Mouse (Mus musculus) adrenal gland, adult 2 months (tissue): ENCODE data around the gene Erc2. TPM values are rescaled to one million over a fixed set of nuclear protein-coding genes. Genes with fewer than 3 reads are reported as not detected.
A peak's percentile ranks its signal among the peaks of the same experiment; 100 is the strongest.

Experiments used
- DNase-seq: peaks from one replicate; pipeline ENCODE4 v3.0.0; 2021
- polyA plus RNA-seq: library from polyadenylated mRNA; depleted of rRNA; stranded (reverse); fragments of >200 nt; gene quantifications from 2 replicates; pipeline ENCODE4 v1.2.3, GENCODE M21; 2012
- total RNA-seq, 2 experiments: library from RNA; stranded (reverse); gene quantifications; 2 replicates each; pipeline ENCODE4 v1.2.3; 2021

The Erc2 gene
- total and polyA plus RNA-seq, 3 experiments = 1.7 to 9.6 (median 7.1) TPM

- no peak for DNase-seq
Measured at GRCm38 (mm10) chr14:27667016-27667852, 45.0 kb downstream of the Erc2 start.

GRCm38 (mm10) chr14:27668151-27668550, 45.9 kb downstream of the Erc2 start:
- DNase-seq = no peak

GRCm38 (mm10) chr14:27669939-27670338, 47.7 kb downstream of the Erc2 start:
- no peak for DNase-seq

GRCm38 (mm10) chr14:27672761-27673160, 50.5 kb downstream of the Erc2 start:
- DNase-seq = no peak

GRCm38 (mm10) chr14:27674096-27674495, 51.9 kb downstream of the Erc2 start:
- no peak for DNase-seq

GRCm38 (mm10) chr14:27674561-27674960, 52.3 kb downstream of the Erc2 start:
- DNase-seq = no peak

- DNase-seq = peak; percentile 22
Measured at GRCm38 (mm10) chr14:27675071-27675470, 52.8 kb downstream of the Erc2 start.

- no peak for DNase-seq
Measured at GRCm38 (mm10) chr14:27682368-27683052, 60.3 kb downstream of the Erc2 start.

GRCm38 (mm10) chr14:27695781-27696180, 73.6 kb downstream of the Erc2 start:
- DNase-seq = no peak

GRCm38 (mm10) chr14:27717364-27717763, 95.1 kb downstream of the Erc2 start:
- DNase-seq = no peak

GRCm38 (mm10) chr14:27719601-27720000, 97.4 kb downstream of the Erc2 start:
- no peak for DNase-seq

- no peak for DNase-seq
Measured at GRCm38 (mm10) chr14:27720944-27721343, 98.7 kb downstream of the Erc2 start.

- DNase-seq = no peak
Measured at GRCm38 (mm10) chr14:27721759-27722158, 99.5 kb downstream of the Erc2 start.

GRCm38 (mm10) chr14:27727541-27727940, 105.3 kb downstream of the Erc2 start:
- DNase-seq = no peak

GRCm38 (mm10) chr14:27731086-27731485, 108.9 kb downstream of the Erc2 start:
- no peak for DNase-seq

GRCm38 (mm10) chr14:27739436-27739835, 117.2 kb downstream of the Erc2 start:
- no peak for DNase-seq

GRCm38 (mm10) chr14:27741248-27741916, 119.2 kb downstream of the Erc2 start:
- DNase-seq = peak; percentile 50

GRCm38 (mm10) chr14:27754340-27754739, 132.1 kb downstream of the Erc2 start:
- peak; percentile 73 for DNase-seq

- peak; percentile 68 for DNase-seq
Measured at GRCm38 (mm10) chr14:27756901-27757300, 134.7 kb downstream of the Erc2 start.

GRCm38 (mm10) chr14:27758230-27758629, 136.0 kb downstream of the Erc2 start:
- DNase-seq = no peak

- no peak for DNase-seq
Measured at GRCm38 (mm10) chr14:27759069-27759628, 136.9 kb downstream of the Erc2 start.

GRCm38 (mm10) chr14:27759982-27760381, 137.8 kb downstream of the Erc2 start:
- no peak for DNase-seq
